Mouse (Mus musculus) megakaryocyte, embryonic 14.5 days (primary cell): Measurements from ENCODE around the gene Gdf1.

Experiments used
- FLI1 ChIP-seq: IDR thresholded peaks from 2 replicates; pipeline ENCODE4 v1.6.1; 2012; ENCODE audit warnings: low read length, inconsistent platforms, mixed read lengths
- GATA1 ChIP-seq: IDR thresholded peaks from 3 replicates; pipeline ENCODE4 v1.6.1; 2012; ENCODE audit warnings: mixed read lengths, low read length, inconsistent platforms, borderline replicate concordance

GRCm38 (mm10) chr8:70293988-70294405, 35.6 kb upstream of the Gdf1 start:
- TF ChIP-seq FLI1 (no peak), GATA1 (no peak)
